ENCODE assay signal across 26 mouse cellular contexts in genomic region chr9:63038031-63038430, GRCm38 (mm10). TPM values are rescaled to one million over a fixed set of nuclear protein-coding genes. Genes with fewer than 3 reads are reported as not detected.
DNase-seq lines count a peak whose midpoint lies in the region; ATAC-seq and TF ChIP-seq lines count a peak whose summit lies in the region.
"Had no signal": no experiment of that assay in that cellular context is flagged by ENCODE, and none has a peak within 500 bp of the region (broad histone marks: within the 10 kb centered on the region; RNA-seq: fewer than 3 reads in every experiment).

No protein-coding gene starts in this region.

- H3K27me3 ChIP-seq in CH12.LX (replicated peaks) (peaks cover 3% of the 10 kb centered on the region), myocyte (ENCODE audit: control insufficient read depth, insufficient read depth, insufficient read length) (no peaks in the 10 kb centered on the region)
- H3K27me3 ChIP-seq in kidney, embryonic 16.5 days (ENCODE audit: insufficient read depth, low read length): no peaks in the 10 kb centered on the region
- H3K27me3 ChIP-seq: heart, embryonic 15.5 days; liver, embryonic 12.5 days; midbrain, embryonic 12.5 days had no signal

- H3K79me2 ChIP-seq in CH12.LX (replicated peaks; ENCODE audit: control insufficient read depth, extremely low read depth, insufficient read depth, poor library complexity, severe bottlenecking) (no peaks in the 10 kb centered on the region), myocyte (ENCODE audit: control insufficient read depth, insufficient read depth) (no peaks in the 10 kb centered on the region)

- no peak for ATAC-seq in kidney, embryonic 16.5 days (ENCODE audit: low FRiP score, low TSS enrichment)
- ATAC-seq: forebrain, embryonic 14.5 days; hindbrain, embryonic 16.5 days; liver, embryonic 12.5 days; liver, postnatal 0 days had no signal

- H3K4me2 ChIP-seq in CH12.LX (ENCODE audit: insufficient read depth, low read depth, poor library complexity, severe bottlenecking) (no peak overlapping the region), myocyte (ENCODE audit: low read depth) (no peak overlapping the region)
- no peak overlapping the region for H3K4me2 ChIP-seq in kidney, embryonic 16.5 days (replicated peaks; ENCODE audit: low read depth, low read length)
- H3K4me2 ChIP-seq: heart, embryonic 15.5 days; liver, embryonic 12.5 days; midbrain, embryonic 12.5 days had no signal

- H3ac ChIP-seq in myocyte (ENCODE audit: control insufficient read depth, insufficient read length): no peak overlapping the region

- DNase-seq in 3T3-L1 (ENCODE audit: low read depth, low spot score) (peak; percentile 86), CH12.LX (ENCODE audit: extremely low read depth) (peak; percentile 6)
- no peak for DNase-seq in adrenal gland, postnatal 10 days
- no peak for DNase-seq in cerebellum, adult 9-10 months
- no peak for DNase-seq in urinary bladder, postnatal 14 days (ENCODE audit: low spot score)
- DNase-seq: adrenal gland, postnatal 36 days; cerebellum, adult 11 months; cerebellum, postnatal 25 days; gastrocnemius, postnatal 25 days; kidney, adult 18-20 months; kidney, postnatal 4 days; left cerebral cortex, postnatal 4 days; liver, postnatal 0 days; lung, postnatal 36 days; right cerebral cortex, postnatal 25 days; thymus, postnatal 4 days had no signal

- TF ChIP-seq CTCF in CH12.LX (conservative IDR thresholded peaks at IDR 0.05 in 1 of 2, IDR thresholded peaks at IDR 0.05 in 1 of 2; ENCODE audit: low read depth in 2 of 2, low read length in 2 of 2): no peak
- TF ChIP-seq CTCF in bone marrow macrophage, adult 2 months (IDR thresholded peaks at IDR 0.05; ENCODE audit: low read depth, low read length): no peak

- no peak for TF ChIP-seq EP300 in CH12.LX (IDR thresholded peaks at IDR 0.05; ENCODE audit: low read length)

- TF ChIP-seq RAD21 in CH12.LX (IDR thresholded peaks at IDR 0.05; ENCODE audit: low read depth, low read length): no peak

- no peak overlapping the region for H3K9ac ChIP-seq in CH12.LX (ENCODE audit: insufficient read depth, low read depth)
- H3K9ac ChIP-seq in kidney, embryonic 16.5 days (replicated peaks; ENCODE audit: low read length): no peak overlapping the region
- H3K9ac ChIP-seq: heart, embryonic 15.5 days; liver, embryonic 12.5 days; liver, postnatal 0 days; midbrain, embryonic 12.5 days had no signal

- H3K27ac ChIP-seq in CH12.LX (ENCODE audit: insufficient read depth, low read depth): no peak overlapping the region
- H3K27ac ChIP-seq in bone marrow macrophage, adult 2 months (ENCODE audit: insufficient read depth, low read depth, low read length): peak overlapping the region; percentile 35; the same call in 1 of the 2 replicates
- no peak overlapping the region for H3K27ac ChIP-seq in kidney, embryonic 16.5 days (ENCODE audit: low read length)
- H3K27ac ChIP-seq: heart, embryonic 15.5 days; kidney, postnatal 0 days; liver, embryonic 12.5 days; midbrain, embryonic 12.5 days had no signal

- no peaks in the 10 kb centered on the region for H3K9me3 ChIP-seq in CH12.LX (replicated peaks; ENCODE audit: low read length)
- H3K9me3 ChIP-seq in kidney, embryonic 16.5 days (ENCODE audit: low read length): no peaks in the 10 kb centered on the region
- H3K9me3 ChIP-seq: heart, embryonic 15.5 days; liver, embryonic 12.5 days; midbrain, embryonic 12.5 days had no signal

- in situ Hi-C loops in CH12.LX (cut with MboI; ENCODE audit: low pct_ligation_motif_present, low pct_unique_long_range_greater_than_20kb, low sequenced_read_pairs): no loop called here

- 0 out of 4 replicates have a peak, but pooled peaks cover 0 to 2% of the 10 kb centered on the region in 2 experiments for H3K4me1 ChIP-seq in CH12.LX (ENCODE audit: control insufficient read depth in 1 of 2, insufficient read depth in 2 of 2)
- H3K4me1 ChIP-seq in bone marrow macrophage, adult 2 months (ENCODE audit: control insufficient read depth, insufficient read depth, low read length): no peaks in the 10 kb centered on the region
- H3K4me1 ChIP-seq in kidney, embryonic 16.5 days (ENCODE audit: insufficient read depth, low read length): peaks cover 8% of the 10 kb centered on the region
- H3K4me1 ChIP-seq: megakaryocyte, embryonic 14.5 days; midbrain, embryonic 12.5 days had no signal

- 85% methylated on average over 6 of the region's 6 CpGs for WGBS in kidney, embryonic 16.5 days

- dilution Hi-C loops in CH12.LX (cut with MboI; ENCODE audit: extremely low pct_ligation_motif_present, extremely low pct_unique_long_range_greater_than_20kb, low sequenced_read_pairs): no loop called here

- H3K4me3 ChIP-seq in CH12.LX (replicated peaks in 1 of 3; ENCODE audit: low read depth in 2 of 3, low read length in 2 of 3, poor library complexity in 1 of 3) (no peak overlapping the region), myocyte (no peak overlapping the region)
- no peak overlapping the region for H3K4me3 ChIP-seq in bone marrow macrophage, adult 2 months (ENCODE audit: insufficient read depth, low read length)
- H3K4me3 ChIP-seq in kidney, embryonic 16.5 days (ENCODE audit: low read length): no peak overlapping the region
- H3K4me3 ChIP-seq: heart, embryonic 15.5 days; liver, embryonic 12.5 days; megakaryocyte, embryonic 14.5 days; midbrain, embryonic 12.5 days had no signal

- TF ChIP-seq POLR2A in CH12.LX (IDR thresholded peaks at IDR 0.05; ENCODE audit: low read depth, low read length) (no peak), myocyte (IDR thresholded peaks at IDR 0.05; ENCODE audit: insufficient read length, low read depth) (no peak)
- no peak for TF ChIP-seq POLR2A in bone marrow macrophage, adult 2 months (IDR thresholded peaks at IDR 0.05; ENCODE audit: borderline replicate concordance, low read depth, low read length)

- H3K36me3 ChIP-seq in CH12.LX (replicated peaks in 1 of 2; ENCODE audit: control insufficient read depth in 1 of 2, insufficient read depth in 1 of 2, low read length in 1 of 2) (no peaks in the 10 kb centered on the region), myocyte (ENCODE audit: control insufficient read depth, insufficient read depth) (no peaks in the 10 kb centered on the region)
- H3K36me3 ChIP-seq in kidney, embryonic 16.5 days (ENCODE audit: insufficient read depth, low read length): no peaks in the 10 kb centered on the region
- H3K36me3 ChIP-seq: heart, embryonic 15.5 days; liver, embryonic 12.5 days; midbrain, embryonic 12.5 days had no signal

TF ChIP-seq in CH12.LX, 34 proteins besides CTCF, POLR2A, EP300 and RAD21:
- TF ChIP-seq ETS1 (conservative IDR thresholded peaks at IDR 0.05; ENCODE audit: low read depth, low read length) (peak; percentile 29; the same call in 1 of the 2 replicates), CHD1 (IDR thresholded peaks at IDR 0.05; ENCODE audit: low read depth, low read length) (no peak)
TF ChIP-seq in CH12.LX: peak in this region for 1.

TF ChIP-seq in myocyte, 11 proteins besides CTCF, POLR2A, EP300 and RAD21:
- no peak for TF ChIP-seq TCF3 (IDR thresholded peaks at IDR 0.05; ENCODE audit: insufficient read length, low read depth)
- TF ChIP-seq REST (IDR thresholded peaks at IDR 0.05; ENCODE audit: insufficient read depth, insufficient read length): no peak
- TF ChIP-seq POLR2AphosphoS2 (IDR thresholded peaks at IDR 0.05; ENCODE audit: insufficient read length, low read depth): no peak
- no peak for TF ChIP-seq TCF12 (IDR thresholded peaks at IDR 0.05; ENCODE audit: insufficient read depth, poor library complexity, severe bottlenecking)
- peak; percentile 91 for TF ChIP-seq CEBPB (IDR thresholded peaks at IDR 0.05; ENCODE audit: insufficient read depth, poor library complexity, severe bottlenecking)
- TF ChIP-seq USF1 (IDR thresholded peaks at IDR 0.05; ENCODE audit: low read depth): peak; percentile 30
- peak in 2 of 3 experiments; percentile 16 to 75 for TF ChIP-seq MYOD1 (IDR thresholded peaks at IDR 0.05; ENCODE audit: control insufficient read depth in 1 of 3, insufficient read length in 2 of 3, low read depth in 2 of 3)
- no peak for TF ChIP-seq MAX (IDR thresholded peaks at IDR 0.05; ENCODE audit: low read depth)
- TF ChIP-seq MYOG (IDR thresholded peaks at IDR 0.05; ENCODE audit: control insufficient read depth in 1 of 3, insufficient read depth in 1 of 3, insufficient read length in 2 of 3, low read depth in 2 of 3): peak in 1 of 3 experiments; percentile 45
- TF ChIP-seq SRF (IDR thresholded peaks at IDR 0.05; ENCODE audit: control insufficient read depth, insufficient read length, low read depth): no peak
- TF ChIP-seq E2F4 (IDR thresholded peaks at IDR 0.05; ENCODE audit: insufficient read depth): no peak

RNA-seq across cellular contexts. Expression of gene Pias1, which starts 50.3 kb away (rescaled TPM):
- total RNA-seq in CH12.LX (2012; rRNA removed) (8.0 and 9.0 TPM in 2 replicates), CH12.LX (2014; rRNA removed) (11.4 and 11.9 TPM in 2 replicates)
- polyA plus RNA-seq in CH12.LX (2012; ENCODE audit: insufficient read length, low read depth) (18.1 and 22.7 TPM in 2 replicates), myocyte (2012; fragmentation: generic; extraction: Trizol) (5.9 TPM)
- 61.8 and 75.3 TPM in 2 replicates for polyA plus RNA-seq in bone marrow macrophage, adult 2 months (2012; ENCODE audit: insufficient read depth, insufficient read length, missing spikeins)
- 10 to 100 TPM; 27.9 to 32.8 TPM for total RNA-seq in adrenal gland, postnatal 10 days (2021)
- 58.2 and 63.7 TPM in 2 replicates for polyA plus RNA-seq in kidney, embryonic 16.5 days (2015; fragmentation: Nextera tagmentation; extraction: Ambion mirVana)

Comparison
In these comparisons a context has a peak if more than half of its experiments do, and no peak if none do; other contexts are left out.
1. DNase-seq: peak in 3T3-L1 (single experiment) and CH12.LX (single experiment); none in adrenal gland, postnatal 10 days (single experiment), cerebellum, adult 9-10 months (single experiment) and urinary bladder, postnatal 14 days (single experiment).